Mouse (Mus musculus): Measurements from ENCODE around the gene Arfgap3. TPM values are rescaled to one million over a fixed set of nuclear protein-coding genes. Genes with fewer than 3 reads are reported as not detected.
A peak's percentile ranks its signal among the peaks of the same experiment; 100 is the strongest.

Gene Arfgap3
- polyA plus RNA-seq, 1 experiment from 2014 or later: 18.6 TPM

DNA sequence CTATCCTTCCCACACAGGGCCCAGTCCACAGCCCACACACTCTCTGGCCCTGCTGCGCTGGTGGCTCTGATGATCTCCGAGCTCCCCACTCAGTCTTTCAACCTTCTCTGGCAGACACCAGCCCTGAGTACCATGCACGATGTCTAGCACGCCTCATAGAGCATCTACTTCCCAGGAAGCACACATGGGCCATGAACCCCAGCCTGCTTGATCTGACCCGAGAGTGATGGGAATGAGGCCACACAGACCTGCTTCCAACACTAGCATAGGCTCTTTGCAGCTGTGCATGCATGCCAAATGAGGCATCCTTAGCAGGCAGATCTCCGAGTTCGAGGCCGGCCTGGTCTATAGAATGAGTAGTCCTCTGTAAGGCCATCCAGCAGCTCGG is 45.2 kb downstream of the Arfgap3 start:
- H3K9ac ChIP-seq (ENCODE audit: low read depth, low read length): no peak overlapping the region
- peaks cover 9% of the 10 kb centered on the region for H3K36me3 ChIP-seq (ENCODE audit: control insufficient read depth, insufficient read depth)
- peaks cover 19% of the 10 kb centered on the region for H3K4me1 ChIP-seq (ENCODE audit: control insufficient read depth, low read depth, low read length)
- 83% methylated on average over 9 of the region's 9 CpGs for WGBS (ENCODE audit: insufficient replicate concordance)
- H3K4me2 ChIP-seq (ENCODE audit: low read depth, low read length): no peak overlapping the region
- no peaks in the 10 kb centered on the region for H3K9me3 ChIP-seq (replicated peaks; ENCODE audit: control insufficient read depth, low read length)
- H3K27ac ChIP-seq (ENCODE audit: low read length): no peak overlapping the region
- H3K4me3 ChIP-seq (ENCODE audit: low read depth, low read length): no peak overlapping the region
- no peaks in the 10 kb centered on the region for H3K27me3 ChIP-seq (ENCODE audit: control insufficient read depth, insufficient read depth, low read depth, low read length)
- no peak for ATAC-seq (ENCODE audit: low read depth)

DNA sequence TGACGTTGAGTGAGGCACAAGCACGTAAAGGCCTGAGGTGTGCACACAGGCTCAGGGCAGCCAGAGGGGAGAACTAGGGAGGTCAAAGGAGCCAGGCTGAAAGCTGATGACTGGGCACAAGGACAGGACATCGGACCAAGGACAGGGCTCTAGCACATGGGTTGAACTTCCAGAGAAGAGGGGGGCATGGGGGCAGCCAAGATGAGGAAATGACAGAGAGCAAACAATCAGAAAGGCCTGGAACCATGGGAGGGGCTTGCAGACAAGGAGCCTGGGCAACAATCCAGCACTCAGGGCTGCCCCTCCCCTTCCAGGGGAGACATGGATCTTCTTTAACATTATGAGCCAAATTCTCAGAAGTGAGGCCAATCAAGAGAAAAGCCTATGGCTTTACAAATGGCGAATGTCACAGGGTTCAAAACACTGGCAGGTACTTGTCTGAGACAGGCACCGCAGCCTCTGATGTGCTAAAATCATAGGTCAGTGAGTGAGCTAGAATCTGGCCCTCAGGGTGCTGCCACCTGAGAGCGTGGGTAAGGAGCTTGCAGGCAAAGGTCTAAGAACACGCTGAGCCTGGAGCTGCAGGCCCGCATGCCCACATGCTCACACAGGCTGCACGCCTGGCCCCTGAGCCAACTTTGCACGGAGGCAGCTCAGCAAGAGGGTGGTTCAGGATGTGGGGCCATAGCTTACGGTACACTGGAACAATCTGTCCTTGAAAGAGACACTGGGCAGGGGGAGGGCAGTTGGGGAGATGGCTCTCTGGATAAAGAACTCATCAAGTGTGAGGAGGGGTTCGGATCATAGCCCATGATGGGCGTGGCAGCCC is 46.2 kb downstream of the Arfgap3 start:
- H3K4me2 ChIP-seq (ENCODE audit: low read depth, low read length): no peak overlapping the region
- no peak overlapping the region for H3K27ac ChIP-seq (ENCODE audit: low read length)
- 67% methylated on average over 13 of the region's 13 CpGs for WGBS (ENCODE audit: insufficient replicate concordance)
- H3K9me3 ChIP-seq (replicated peaks; ENCODE audit: control insufficient read depth, low read length): no peaks in the 10 kb centered on the region
- peak; percentile 7; the same call in 1 of the 2 replicates for ATAC-seq (ENCODE audit: low read depth)
- no peak overlapping the region for H3K4me3 ChIP-seq (ENCODE audit: low read depth, low read length)
- H3K9ac ChIP-seq (ENCODE audit: low read depth, low read length): no peak overlapping the region
- peaks cover 9% of the 10 kb centered on the region for H3K36me3 ChIP-seq (ENCODE audit: control insufficient read depth, insufficient read depth)
- H3K27me3 ChIP-seq (ENCODE audit: control insufficient read depth, insufficient read depth, low read depth, low read length): no peaks in the 10 kb centered on the region
- H3K4me1 ChIP-seq (ENCODE audit: control insufficient read depth, low read depth, low read length): peaks cover 24% of the 10 kb centered on the region

- Histone ChIP-seq H3K4me1 (ENCODE audit: control insufficient read depth, low read depth, low read length) (peaks cover 10% of the 10 kb centered on the region), H3K4me3 (ENCODE audit: low read depth, low read length) (no peak overlapping the region), H3K9ac (ENCODE audit: low read depth, low read length) (no peak overlapping the region), H3K36me3 (ENCODE audit: control insufficient read depth, insufficient read depth) (no peaks in the 10 kb centered on the region), H3K27ac (ENCODE audit: low read length) (peak overlapping the region; percentile 26), H3K4me2 (ENCODE audit: low read depth, low read length) (no peak overlapping the region), H3K9me3 (replicated peaks; ENCODE audit: control insufficient read depth, low read length) (no peaks in the 10 kb centered on the region), H3K27me3 (ENCODE audit: control insufficient read depth, insufficient read depth, low read depth, low read length) (no peaks in the 10 kb centered on the region)
- WGBS (ENCODE audit: insufficient replicate concordance): 54% methylated on average over 10 of the region's 10 CpGs
- peak; percentile 69 for ATAC-seq (ENCODE audit: low read depth)
These were observed 50.0 kb downstream of the Arfgap3 start for GRCm38 (mm10) chr15:83299916-83300582.

GRCm38 (mm10) chr15:83299450-83299849 is 50.6 kb downstream of the Arfgap3 start:
- H3K9ac ChIP-seq (ENCODE audit: low read depth, low read length): no peak overlapping the region
- ATAC-seq (ENCODE audit: low read depth): peak; percentile 50
- H3K4me3 ChIP-seq (ENCODE audit: low read depth, low read length): no peak overlapping the region

DNA sequence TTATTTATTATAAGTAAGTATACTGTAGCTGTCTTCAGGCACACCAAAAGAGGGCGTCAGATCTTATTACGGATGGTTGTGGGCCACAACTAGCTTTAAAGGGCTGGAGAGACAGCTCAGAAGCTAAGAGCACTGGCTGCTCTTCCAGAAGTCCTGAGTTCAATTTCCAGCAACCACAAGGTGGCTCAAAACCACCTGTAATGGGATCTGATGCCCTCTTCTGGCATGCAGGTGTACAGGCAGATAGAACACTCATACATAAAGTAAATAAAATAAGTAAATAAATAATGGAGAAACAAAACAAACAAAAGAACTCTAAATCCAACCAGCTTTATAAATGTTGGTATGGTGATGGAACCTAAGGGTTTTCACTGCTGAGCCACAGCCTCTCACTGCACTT is 51.2 kb downstream of the Arfgap3 start:
- H3K4me3 ChIP-seq (ENCODE audit: low read depth, low read length): no peak overlapping the region
- no peak overlapping the region for H3K4me2 ChIP-seq (ENCODE audit: low read depth, low read length)
- H3K36me3 ChIP-seq (ENCODE audit: control insufficient read depth, insufficient read depth): no peaks in the 10 kb centered on the region
- peaks cover 6% of the 10 kb centered on the region for H3K4me1 ChIP-seq (ENCODE audit: control insufficient read depth, low read depth, low read length)
- no peaks in the 10 kb centered on the region for H3K27me3 ChIP-seq (ENCODE audit: control insufficient read depth, insufficient read depth, low read depth, low read length)
- H3K9ac ChIP-seq (ENCODE audit: low read depth, low read length): no peak overlapping the region
- 66% methylated on average over 2 of the region's 2 CpGs for WGBS (ENCODE audit: insufficient replicate concordance)
- ATAC-seq (ENCODE audit: low read depth): no peak
- no peaks in the 10 kb centered on the region for H3K9me3 ChIP-seq (replicated peaks; ENCODE audit: control insufficient read depth, low read length)
- H3K27ac ChIP-seq (ENCODE audit: low read length): peak overlapping the region; percentile 33; the same call in 1 of the 2 replicates

More at GRCm38 (mm10) chr15:83299450-83299849, 50.6 kb downstream of the Arfgap3 start:
- Histone ChIP-seq H3K36me3 (ENCODE audit: control insufficient read depth, insufficient read depth) (no peaks in the 10 kb centered on the region), H3K27me3 (ENCODE audit: control insufficient read depth, insufficient read depth, low read depth, low read length) (no peaks in the 10 kb centered on the region), H3K27ac (ENCODE audit: low read length) (peak overlapping the region; percentile 33; the same call in 1 of the 2 replicates), H3K4me1 (ENCODE audit: control insufficient read depth, low read depth, low read length) (peaks cover 10% of the 10 kb centered on the region), H3K9me3 (replicated peaks; ENCODE audit: control insufficient read depth, low read length) (no peaks in the 10 kb centered on the region), H3K4me2 (ENCODE audit: low read depth, low read length) (no peak overlapping the region)
- 75% methylated on average over 7 of the region's 7 CpGs for WGBS (ENCODE audit: insufficient replicate concordance)

DNA sequence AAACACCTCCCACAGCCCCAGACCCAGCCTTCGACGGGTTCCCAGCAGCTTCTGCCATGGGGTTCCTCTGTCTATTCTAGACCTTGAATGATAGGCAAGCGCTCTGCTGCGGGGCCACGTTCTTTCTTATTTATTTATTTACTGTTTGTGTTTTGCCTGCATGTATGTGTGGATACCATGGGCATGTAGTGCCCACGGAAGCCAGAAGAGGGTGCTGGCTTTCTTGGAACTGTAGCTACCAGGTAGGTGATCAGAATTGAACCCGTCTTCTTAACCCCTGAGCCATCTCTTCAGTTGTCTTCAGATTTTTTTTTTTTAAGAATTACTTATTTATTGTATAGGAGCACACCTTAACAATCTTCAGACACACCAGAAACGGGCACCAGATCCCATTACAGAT is 51.7 kb downstream of the Arfgap3 start:
- Histone ChIP-seq H3K27me3 (ENCODE audit: control insufficient read depth, insufficient read depth, low read depth, low read length) (no peaks in the 10 kb centered on the region), H3K9ac (ENCODE audit: low read depth, low read length) (no peak overlapping the region), H3K4me1 (ENCODE audit: control insufficient read depth, low read depth, low read length) (peaks cover 5% of the 10 kb centered on the region; the same call in 1 of the 2 replicates), H3K27ac (ENCODE audit: low read length) (no peak overlapping the region), H3K9me3 (replicated peaks; ENCODE audit: control insufficient read depth, low read length) (no peaks in the 10 kb centered on the region), H3K36me3 (ENCODE audit: control insufficient read depth, insufficient read depth) (no peaks in the 10 kb centered on the region), H3K4me2 (ENCODE audit: low read depth, low read length) (no peak overlapping the region), H3K4me3 (ENCODE audit: low read depth, low read length) (no peak overlapping the region)
- no peak for ATAC-seq (ENCODE audit: low read depth)
- WGBS (ENCODE audit: insufficient replicate concordance): 69% methylated on average over 8 of the region's 8 CpGs

DNA sequence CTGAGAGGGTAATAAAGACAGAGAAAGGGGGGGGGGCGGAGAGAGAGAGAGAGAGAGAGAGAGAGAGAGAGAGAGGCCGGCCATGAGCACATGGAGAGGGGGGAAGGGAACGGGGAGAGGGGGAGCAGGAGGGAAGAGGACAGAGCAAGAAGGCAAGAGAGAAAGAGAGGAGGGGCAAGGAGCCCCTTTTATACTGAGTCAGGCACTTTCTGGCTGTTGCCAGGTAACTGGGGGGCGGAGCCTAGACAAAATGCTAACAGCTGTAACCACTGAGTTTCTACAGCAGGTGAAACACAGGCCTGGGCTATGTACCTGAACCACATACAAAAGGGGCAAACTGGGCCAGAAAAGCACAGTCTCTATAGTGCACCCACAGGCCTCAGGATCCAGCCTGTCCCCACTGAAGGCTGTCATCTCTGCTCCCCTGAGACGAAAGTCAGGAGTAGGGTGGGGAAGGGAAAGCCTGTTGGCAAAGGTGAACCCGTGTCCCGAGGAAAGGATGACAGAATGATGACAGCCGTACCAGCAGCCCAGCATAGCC is 53.2 kb downstream of the Arfgap3 start:
- no peak overlapping the region for H3K4me2 ChIP-seq (ENCODE audit: low read depth, low read length)
- no peak overlapping the region for H3K27ac ChIP-seq (ENCODE audit: low read length)
- H3K27me3 ChIP-seq (ENCODE audit: control insufficient read depth, insufficient read depth, low read depth, low read length): no peaks in the 10 kb centered on the region
- H3K9me3 ChIP-seq (replicated peaks; ENCODE audit: control insufficient read depth, low read length): no peaks in the 10 kb centered on the region
- 66% methylated on average over 8 of the region's 8 CpGs for WGBS (ENCODE audit: insufficient replicate concordance)
- no peak for ATAC-seq (ENCODE audit: low read depth)
- H3K4me1 ChIP-seq (ENCODE audit: control insufficient read depth, low read depth, low read length): peaks cover 5% of the 10 kb centered on the region; the same call in 1 of the 2 replicates
- H3K4me3 ChIP-seq (ENCODE audit: low read depth, low read length): no peak overlapping the region
- H3K9ac ChIP-seq (ENCODE audit: low read depth, low read length): no peak overlapping the region
- no peaks in the 10 kb centered on the region for H3K36me3 ChIP-seq (ENCODE audit: control insufficient read depth, insufficient read depth)

DNA sequence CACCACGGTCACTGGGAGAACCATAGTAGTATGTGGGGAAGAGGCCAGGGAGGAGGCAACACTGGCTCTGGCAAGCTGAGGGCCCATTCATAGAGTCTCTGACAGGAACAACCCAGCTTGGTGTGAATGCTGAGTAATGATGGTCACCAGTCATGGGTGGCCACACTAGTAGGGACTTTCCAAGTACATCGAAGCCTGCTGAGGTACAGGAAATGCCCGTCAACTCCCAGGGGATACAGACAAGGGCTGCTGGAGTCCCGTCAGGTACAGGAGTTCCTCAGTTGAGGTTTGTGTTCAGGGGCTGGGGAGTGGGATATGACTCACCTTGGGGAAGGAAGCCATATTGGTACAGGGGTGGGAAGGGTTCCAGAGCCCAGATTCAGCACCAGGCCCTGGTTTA is 54.0 kb downstream of the Arfgap3 start:
- WGBS (ENCODE audit: insufficient replicate concordance): 71% methylated on average over 4 of the region's 4 CpGs

GRCm38 (mm10) chr15:83294954-83295353 is 55.1 kb downstream of the Arfgap3 start:
- H3K27me3 ChIP-seq (ENCODE audit: control insufficient read depth, insufficient read depth, low read depth, low read length): no peaks in the 10 kb centered on the region
- no peak overlapping the region for H3K4me2 ChIP-seq (ENCODE audit: low read depth, low read length)
- no peak for ATAC-seq (ENCODE audit: low read depth)
- no peak overlapping the region for H3K27ac ChIP-seq (ENCODE audit: low read length)
- no peaks in the 10 kb centered on the region for H3K36me3 ChIP-seq (ENCODE audit: control insufficient read depth, insufficient read depth)
- H3K4me1 ChIP-seq (ENCODE audit: control insufficient read depth, low read depth, low read length): peaks cover 5% of the 10 kb centered on the region; the same call in 1 of the 2 replicates
- H3K9me3 ChIP-seq (replicated peaks; ENCODE audit: control insufficient read depth, low read length): no peaks in the 10 kb centered on the region
- 17% methylated on average over 3 of the region's 3 CpGs for WGBS (ENCODE audit: insufficient replicate concordance)
- no peak overlapping the region for H3K4me3 ChIP-seq (ENCODE audit: low read depth, low read length)
- no peak overlapping the region for H3K9ac ChIP-seq (ENCODE audit: low read depth, low read length)

More for the DNA sequence above, 54.0 kb downstream of the Arfgap3 start:
- no peak overlapping the region for H3K4me2 ChIP-seq (ENCODE audit: low read depth, low read length)
- H3K36me3 ChIP-seq (ENCODE audit: control insufficient read depth, insufficient read depth): no peaks in the 10 kb centered on the region
- peaks cover 5% of the 10 kb centered on the region; the same call in 1 of the 2 replicates for H3K4me1 ChIP-seq (ENCODE audit: control insufficient read depth, low read depth, low read length)
- no peak overlapping the region for H3K27ac ChIP-seq (ENCODE audit: low read length)
- H3K4me3 ChIP-seq (ENCODE audit: low read depth, low read length): no peak overlapping the region
- no peak for ATAC-seq (ENCODE audit: low read depth)
- no peak overlapping the region for H3K9ac ChIP-seq (ENCODE audit: low read depth, low read length)
- no peaks in the 10 kb centered on the region for H3K9me3 ChIP-seq (replicated peaks; ENCODE audit: control insufficient read depth, low read length)
- H3K27me3 ChIP-seq (ENCODE audit: control insufficient read depth, insufficient read depth, low read depth, low read length): no peaks in the 10 kb centered on the region
